Mouse (Mus musculus) heart, adult 2 months (tissue): ENCODE measurements at regions not wholly inside any gene's neighbourhood (a gene's known extent, or its start where the extent isn't known, plus 50 kb on each side); places are given as distances from the start of the nearest gene placed in this dataset.

Experiments
- DNase-seq, 2 experiments: peaks; one replicate each; pipeline ENCODE4 v3.0.0; 2021
- H3K27ac ChIP-seq: fragments of 200-600 bp; 2 replicates; pipeline ENCODE4 v1.8.1; 2022
- H3K27me3 ChIP-seq: fragments of 200-500 bp; 2 replicates; pipeline ENCODE4 v1.6.1; 2012; ENCODE audit warnings: mild to moderate bottlenecking, low read length, inconsistent platforms, mixed read lengths; ENCODE audit not compliant: control insufficient read depth, insufficient read depth
- H3K36me3 ChIP-seq: fragments of 200-500 bp; 2 replicates; pipeline ENCODE4 v1.6.1; 2012; ENCODE audit warnings: low read length, inconsistent platforms; ENCODE audit not compliant: control insufficient read depth, insufficient read depth
- H3K4me1 ChIP-seq: fragments of 200-500 bp; 2 replicates; pipeline ENCODE4 v1.6.1; 2011; ENCODE audit warnings: low read length; ENCODE audit not compliant: control insufficient read depth, insufficient read depth
- H3K4me3 ChIP-seq: fragments of 200-600 bp; 2 replicates; pipeline ENCODE4 v1.8.1; 2022
- H3K79me2 ChIP-seq: fragments of 200-500 bp; replicated peaks from 2 replicates; pipeline ENCODE4 v1.6.1; 2012; ENCODE audit warnings: mild to moderate bottlenecking, inconsistent platforms, low read length, moderate library complexity, mixed read lengths; ENCODE audit not compliant: control insufficient read depth, insufficient read depth
- H3K9ac ChIP-seq: fragments of 200-500 bp; 2 replicates; pipeline ENCODE4 v1.6.1; 2012; ENCODE audit warnings: low read depth, mild to moderate bottlenecking, control low read depth, inconsistent platforms, low read length, mixed read lengths
- CTCF ChIP-seq: fragments of 200-600 bp; IDR thresholded peaks from 2 replicates; pipeline ENCODE4 v1.8.1; 2022; ENCODE audit warnings: antibody characterized with exemption, mild to moderate bottlenecking, moderate library complexity
- EP300 ChIP-seq: fragments of 200-500 bp; IDR thresholded peaks from 2 replicates; pipeline ENCODE4 v1.6.1; 2011; ENCODE audit warnings: low read depth, low read length, control low read depth; ENCODE audit not compliant: insufficient read depth
- POLR2A ChIP-seq: fragments of 200-500 bp; IDR thresholded peaks from 2 replicates; pipeline ENCODE4 v1.6.1; 2011; ENCODE audit warnings: mild to moderate bottlenecking, low read depth, low read length, control low read depth; ENCODE audit not compliant: insufficient read depth
- WGBS: fragments of 180-500 bp; shearing (Covaris S2); methylation state at CpG from one replicate; pipeline ENCODE4 v1.1.7; 2018; 5-methylcytosine and 5-hydroxymethylcytosine counted together
- intact Hi-C: fragments of 180-260 bp; cut with DNase I; formaldehyde crosslinking; loops from one replicate; pipeline ENCODE4 v1.15.1; 2025

- no peak overlapping the region for H3K27ac ChIP-seq
- H3K4me3 ChIP-seq = no peak overlapping the region
- intact Hi-C loops = no loop called here
- no peaks in the 10 kb centered on the region for H3K79me2 ChIP-seq
- TF ChIP-seq EP300 = no peak
- TF ChIP-seq POLR2A = no peak
- TF ChIP-seq CTCF = no peak
- H3K36me3 ChIP-seq = no peaks in the 10 kb centered on the region
- DNase-seq = no peak
- WGBS = 70% methylated on average over 4 of the region's 4 CpGs
- H3K9ac ChIP-seq = no peak overlapping the region
- H3K27me3 ChIP-seq = no peaks in the 10 kb centered on the region
- no peaks in the 10 kb centered on the region for H3K4me1 ChIP-seq
These were observed 132.2 kb downstream of the Slc4a3 start for GRCm38 (mm10) chr1:75678279-75678678.

- H3K27ac ChIP-seq = no peak overlapping the region
- H3K36me3 ChIP-seq = no peaks in the 10 kb centered on the region
- no peak overlapping the region for H3K4me3 ChIP-seq
- no peaks in the 10 kb centered on the region for H3K79me2 ChIP-seq
- no peak for DNase-seq
- H3K27me3 ChIP-seq = no peaks in the 10 kb centered on the region
- WGBS = 48% methylated on average over 10 of the region's 10 CpGs
- no peaks in the 10 kb centered on the region for H3K4me1 ChIP-seq
- no peak overlapping the region for H3K9ac ChIP-seq
- intact Hi-C loops = no loop called here
- TF ChIP-seq POLR2A (no peak), CTCF (no peak), EP300 (no peak)
These were observed 134.3 kb downstream of the Slc4a3 start for GRCm38 (mm10) chr1:75680366-75680765.

GRCm38 (mm10) chr1:75681913-75682312, 135.8 kb downstream of the Slc4a3 start:
- no peaks in the 10 kb centered on the region for H3K4me1 ChIP-seq
- no peak for DNase-seq
- H3K27ac ChIP-seq = no peak overlapping the region
- TF ChIP-seq EP300 = no peak
- no peak for TF ChIP-seq POLR2A
- TF ChIP-seq CTCF = peak; percentile 39
- H3K79me2 ChIP-seq = no peaks in the 10 kb centered on the region
- no peaks in the 10 kb centered on the region for H3K27me3 ChIP-seq
- no peaks in the 10 kb centered on the region for H3K36me3 ChIP-seq
- no peak overlapping the region for H3K4me3 ChIP-seq
- intact Hi-C loops = no loop called here
- WGBS = 95% methylated on average over 5 of the region's 5 CpGs
- H3K9ac ChIP-seq = no peak overlapping the region

GRCm38 (mm10) chr1:75692781-75693180, 146.7 kb downstream of the Slc4a3 start:
- 86% methylated on average over 1 of the region's 1 CpGs for WGBS

GRCm38 (mm10) chr1:75693231-75693914, 147.3 kb downstream of the Slc4a3 start:
- no peak overlapping the region for H3K9ac ChIP-seq
- no peak for DNase-seq
- no peaks in the 10 kb centered on the region for H3K36me3 ChIP-seq
- WGBS = 41% methylated on average over 12 of the region's 12 CpGs
- H3K4me1 ChIP-seq = no peaks in the 10 kb centered on the region
- H3K79me2 ChIP-seq = no peaks in the 10 kb centered on the region
- H3K4me3 ChIP-seq = no peak overlapping the region
- intact Hi-C loops = no loop called here
- TF ChIP-seq CTCF = no peak
- TF ChIP-seq POLR2A = no peak
- no peak for TF ChIP-seq EP300
- no peak overlapping the region for H3K27ac ChIP-seq
- no peaks in the 10 kb centered on the region for H3K27me3 ChIP-seq

More at GRCm38 (mm10) chr1:75692781-75693180, 146.7 kb downstream of the Slc4a3 start:
- Histone ChIP-seq H3K9ac (no peak overlapping the region), H3K27me3 (no peaks in the 10 kb centered on the region), H3K4me1 (no peaks in the 10 kb centered on the region), H3K27ac (no peak overlapping the region), H3K36me3 (no peaks in the 10 kb centered on the region), H3K4me3 (no peak overlapping the region), H3K79me2 (no peaks in the 10 kb centered on the region)
- intact Hi-C loops = no loop called here
- DNase-seq = no peak
- TF ChIP-seq EP300 = no peak
- no peak for TF ChIP-seq POLR2A
- TF ChIP-seq CTCF = no peak

GRCm38 (mm10) chr1:75704832-75705650, 159.0 kb downstream of the Slc4a3 start:
- no peaks in the 10 kb centered on the region for H3K79me2 ChIP-seq
- DNase-seq = no peak
- WGBS = 43% methylated on average over 24 of the region's 24 CpGs
- H3K4me3 ChIP-seq = no peak overlapping the region
- H3K9ac ChIP-seq = no peak overlapping the region
- TF ChIP-seq POLR2A (no peak), CTCF (no peak), EP300 (no peak)
- no peaks in the 10 kb centered on the region for H3K27me3 ChIP-seq
- intact Hi-C loops = no loop called here
- H3K4me1 ChIP-seq = no peaks in the 10 kb centered on the region
- H3K27ac ChIP-seq = no peak overlapping the region
- H3K36me3 ChIP-seq = no peaks in the 10 kb centered on the region
